9 mouse cellular contexts compared by ENCODE assay signal in the genomic region with DNA sequence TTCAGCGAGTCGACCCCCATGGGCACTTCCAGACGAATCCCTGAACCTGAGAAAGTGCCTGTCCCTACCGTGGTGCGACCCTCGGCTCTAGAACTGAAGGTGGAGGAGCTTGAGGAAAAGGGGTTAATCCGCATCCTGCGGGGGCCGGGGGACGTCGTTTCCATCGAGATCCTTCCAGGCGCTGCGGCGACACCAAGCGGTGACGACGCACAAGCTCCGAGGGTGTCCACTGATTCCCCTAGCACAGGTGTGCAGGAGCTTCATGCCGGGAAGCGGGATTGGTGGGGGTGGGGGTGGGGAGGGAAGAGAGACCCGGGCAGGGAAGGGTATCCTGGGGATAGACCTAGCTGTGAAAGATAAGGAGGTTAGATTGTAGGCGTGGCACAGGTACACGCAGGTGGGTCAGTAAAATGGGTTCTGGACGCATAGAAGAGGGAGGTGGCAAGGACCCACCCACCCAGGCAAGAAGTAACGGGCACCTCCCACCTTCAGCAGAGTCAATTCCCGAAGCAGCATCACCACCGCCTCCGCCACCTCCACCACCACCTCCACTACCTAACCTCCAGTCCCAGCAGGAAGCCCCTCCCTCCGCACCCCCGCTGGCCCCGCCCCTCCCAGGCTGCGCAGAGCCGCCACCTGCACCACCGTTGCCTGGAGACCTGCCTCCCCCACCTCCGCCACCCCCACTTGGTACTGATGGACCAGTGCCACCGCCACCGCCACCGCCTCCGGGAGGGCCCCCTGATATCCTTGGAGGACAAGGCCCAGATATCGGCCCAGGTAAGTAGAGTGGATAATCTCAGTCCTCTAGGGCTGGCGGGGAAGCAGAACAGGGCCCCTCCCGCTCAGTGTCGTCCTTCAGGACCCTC. TPM values are rescaled to one million over a fixed set of nuclear protein-coding genes. Genes with fewer than 3 reads are reported as not detected.
DNase-seq lines count a peak whose midpoint lies in the region; ATAC-seq lines count a peak whose summit lies in the region.
"Had no signal": no experiment of that assay in that cellular context is flagged by ENCODE, and none has a peak within 500 bp of the region (broad histone marks: within the 10 kb centered on the region; RNA-seq: fewer than 3 reads in every experiment).

No protein-coding gene starts in this region.

- peak overlapping the region; percentile 29 for H3K9ac ChIP-seq in heart, embryonic 12.5 days
- H3K9ac ChIP-seq in forebrain, embryonic 12.5 days = peak overlapping the region; percentile 38; the same call in 1 of the 2 replicates
- H3K9ac ChIP-seq in midbrain, embryonic 16.5 days (ENCODE audit: low read depth, low read length) = peak overlapping the region; percentile 56

- peaks cover 10% of the 10 kb centered on the region for H3K4me1 ChIP-seq in heart, embryonic 12.5 days (replicated peaks)
- peaks cover 12% of the 10 kb centered on the region for H3K4me1 ChIP-seq in forebrain, embryonic 12.5 days
- H3K4me1 ChIP-seq in midbrain, embryonic 16.5 days (ENCODE audit: control insufficient read depth, insufficient read depth, low read length) = peaks cover 6% of the 10 kb centered on the region; the same call in 1 of the 2 replicates

- 7% methylated on average over 43 of the region's 44 CpGs for WGBS in heart, embryonic 12.5 days
- 3% methylated on average over 43 of the region's 44 CpGs for WGBS in forebrain, embryonic 12.5 days
- 5% methylated on average over 42 of the region's 44 CpGs for WGBS in midbrain, embryonic 16.5 days

- peaks cover 96% of the 10 kb centered on the region for H3K27me3 ChIP-seq in heart, embryonic 12.5 days (replicated peaks)
- H3K27me3 ChIP-seq in forebrain, embryonic 12.5 days = peaks cover 93% of the 10 kb centered on the region
- peaks cover 63% of the 10 kb centered on the region for H3K27me3 ChIP-seq in midbrain, embryonic 16.5 days (ENCODE audit: control insufficient read depth, insufficient read depth, low read depth, low read length)
- H3K27me3 ChIP-seq: CH12.LX had no signal

- H3K4me2 ChIP-seq in heart, embryonic 12.5 days = peak overlapping the region; percentile 63
- peak overlapping the region; percentile 56 for H3K4me2 ChIP-seq in forebrain, embryonic 12.5 days
- H3K4me2 ChIP-seq in midbrain, embryonic 16.5 days (ENCODE audit: low read length) = peak overlapping the region; percentile 52

- H3K27ac ChIP-seq in heart, embryonic 12.5 days (ENCODE audit: poor library complexity, severe bottlenecking) = no peak overlapping the region
- no peak overlapping the region for H3K27ac ChIP-seq in forebrain, embryonic 12.5 days
- H3K27ac ChIP-seq in midbrain, embryonic 16.5 days (ENCODE audit: low read length) = no peak overlapping the region

- H3K4me3 ChIP-seq in heart, embryonic 12.5 days = peak overlapping the region; percentile 24; the same call in 1 of the 2 replicates
- peak overlapping the region; percentile 26 for H3K4me3 ChIP-seq in forebrain, embryonic 12.5 days (replicated peaks)
- peak overlapping the region; percentile 28 for H3K4me3 ChIP-seq in midbrain, embryonic 16.5 days (ENCODE audit: low read depth, low read length)

- ATAC-seq in heart, embryonic 12.5 days (ENCODE audit: insufficient number of reproducible peaks, low FRiP score) = no peak; the same call in 1 of the 2 replicates
- ATAC-seq in forebrain, embryonic 12.5 days (ENCODE audit: low FRiP score) = 0 out of 2 replicates have a peak, but pooled peaks have one; percentile 36
- peak; percentile 69 for ATAC-seq in midbrain, embryonic 16.5 days

- DNase-seq in heart, postnatal 25 days (ENCODE audit: low spot score) = no peak
- DNase-seq in brain, adult 2 months (ENCODE audit: low read depth, low spot score) = peak; percentile 93
- peak; percentile 69 for DNase-seq in layer of hippocampus, adult 9-11 months
- DNase-seq in c-Kit-positive CD71-positive TER-119-positive erythroid progenitor cells, embryonic 14.5 days (ENCODE audit: low spot score) = no peak
- no peak for DNase-seq in ovary, adult 18-20 months (ENCODE audit: low spot score)

- no peaks in the 10 kb centered on the region for H3K9me3 ChIP-seq in heart, embryonic 12.5 days (replicated peaks)
- H3K9me3 ChIP-seq in forebrain, embryonic 12.5 days = no peaks in the 10 kb centered on the region
- H3K9me3 ChIP-seq in midbrain, embryonic 16.5 days (replicated peaks; ENCODE audit: control insufficient read depth, low read length, poor library complexity, severe bottlenecking) = no peaks in the 10 kb centered on the region

- intact Hi-C loops in heart, postnatal 25 days (cut with DNase I) = no loop called here

- H3K36me3 ChIP-seq in heart, embryonic 12.5 days = no peaks in the 10 kb centered on the region
- no peaks in the 10 kb centered on the region for H3K36me3 ChIP-seq in forebrain, embryonic 12.5 days (replicated peaks)
- H3K36me3 ChIP-seq in midbrain, embryonic 16.5 days (ENCODE audit: control insufficient read depth, insufficient read depth, low read length) = no peaks in the 10 kb centered on the region; the same call in 1 of the 2 replicates

RNA-seq across cellular contexts. Expression of a gene that starts 15.2 kb away (rescaled TPM):
- polyA plus RNA-seq in heart, embryonic 12.5 days (2016; fragmentation: Nextera tagmentation; extraction: Ambion mirVana) = 0.17 TPM in 1 of 2 replicates, not detected in the other
- total RNA-seq in heart, postnatal 25 days (2021) = not detected
- 0.33 and 0.64 TPM in 2 replicates for polyA plus RNA-seq in forebrain, embryonic 12.5 days (2016; fragmentation: Nextera tagmentation; extraction: Ambion mirVana)
- 2.3 and 3.1 TPM in 2 replicates for polyA plus RNA-seq in midbrain, embryonic 16.5 days (2015; fragmentation: Nextera tagmentation; extraction: Ambion mirVana)
- total RNA-seq: CH12.LX had no signal

RNA-seq across cellular contexts. Expression of a gene that starts 22.3 kb away (rescaled TPM):
- 1.1 and 1.7 TPM in 2 replicates for polyA plus RNA-seq in heart, embryonic 12.5 days (2016; fragmentation: Nextera tagmentation; extraction: Ambion mirVana)
- 10 to 100 TPM; 15.1 to 18.2 TPM for total RNA-seq in heart, postnatal 25 days (2021)
- polyA plus RNA-seq in forebrain, embryonic 12.5 days (2016; fragmentation: Nextera tagmentation; extraction: Ambion mirVana) = 1.1 TPM in 2 replicates
- polyA plus RNA-seq in midbrain, embryonic 16.5 days (2015; fragmentation: Nextera tagmentation; extraction: Ambion mirVana) = 5.7 and 6.3 TPM in 2 replicates

RNA-seq across cellular contexts. Expression of a gene that starts 25.0 kb away (rescaled TPM):
- polyA plus RNA-seq in heart, embryonic 12.5 days (2016; fragmentation: Nextera tagmentation; extraction: Ambion mirVana) = not detected in 2 replicates
- not detected for total RNA-seq in heart, postnatal 25 days (2021)
- polyA plus RNA-seq in forebrain, embryonic 12.5 days (2016; fragmentation: Nextera tagmentation; extraction: Ambion mirVana) = not detected in 2 replicates
- polyA plus RNA-seq in midbrain, embryonic 16.5 days (2015; fragmentation: Nextera tagmentation; extraction: Ambion mirVana) = 1.2 and 1.3 TPM in 2 replicates
- total RNA-seq: CH12.LX had no signal

Comparison
In these comparisons a context has a peak if more than half of its experiments do, and no peak if none do; other contexts are left out.
1. DNase-seq: peak in brain, adult 2 months (single experiment) and layer of hippocampus, adult 9-11 months (single experiment); none in heart, postnatal 25 days (single experiment), c-Kit-positive CD71-positive TER-119-positive erythroid progenitor cells, embryonic 14.5 days (single experiment) and ovary, adult 18-20 months (single experiment).
2. Peak in every context shown above with its lines, with median percentiles within 50 percentile points of each other: H3K4me2 ChIP-seq, H3K4me3 ChIP-seq and H3K9ac ChIP-seq.